Mouse (Mus musculus) neural tube, postnatal 0 days (tissue): Measurements from ENCODE around the gene Tnfrsf1b. TPM values are rescaled to one million over a fixed set of nuclear protein-coding genes. Genes with fewer than 3 reads are reported as not detected.

Experiments
- polyA plus RNA-seq: library from polyadenylated mRNA; unstranded; fragments of >200 nt; fragmentation: Nextera tagmentation; extraction: Ambion mirVana; gene quantifications from 2 replicates; pipeline ENCODE4 v1.2.1, GENCODE M21; 2015

The Tnfrsf1b gene
- 4.2 and 4.5 TPM in 2 replicates for polyA plus RNA-seq

GRCm38 (mm10) chr4:145246173-145247011, at the start of gene Tnfrsf1b:
Gene Tnfrsf1b (minus strand): TSS chr4:145246870.

GRCm38 (mm10) chr4:145194559-145195162, 52.0 kb downstream of the Tnfrsf1b start, which contains the start of gene Vps13d:
Gene Vps13d (minus strand): TSS chr4:145195005.

Other genes with a start within 250 kb of the Tnfrsf1b start
- gene Vps13d, start 51.9 kb downstream of the Tnfrsf1b start, polyA plus RNA-seq, result 9.7 and 11.2 TPM in 2 replicates
- gene Tnfrsf8, start 68.3 kb upstream of the Tnfrsf1b start, polyA plus RNA-seq, result 0.25 and 0.37 TPM in 2 replicates